Mouse (Mus musculus) midbrain, embryonic 16.5 days (tissue): ENCODE data around the gene Lhx1. TPM values are rescaled to one million over a fixed set of nuclear protein-coding genes. Genes with fewer than 3 reads are reported as not detected.

ENCODE experiments used
- ATAC-seq: fragments of 200-750 bp; cut with Nextera tagmentation; 2 replicates; pipeline ENCODE4 v1.8.0; 2017; ENCODE audit warnings: moderate TSS enrichment
- H3K27ac ChIP-seq: fragments of 300-500 bp; sonication (generic); 2 replicates; pipeline ENCODE4 v1.5.1; 2014; ENCODE audit warnings: mild to moderate bottlenecking, low read length, mixed read lengths
- H3K27me3 ChIP-seq: fragments of 300-500 bp; sonication (generic); 2 replicates; pipeline ENCODE4 v1.6.1; 2014; ENCODE audit warnings: low read depth, low read length, mixed read lengths; ENCODE audit not compliant: control insufficient read depth, insufficient read depth
- H3K36me3 ChIP-seq: fragments of 300-500 bp; sonication (generic); 2 replicates; pipeline ENCODE4 v1.6.1; 2014; ENCODE audit warnings: mild to moderate bottlenecking, low read length, moderate library complexity, mixed read lengths; ENCODE audit not compliant: control insufficient read depth, insufficient read depth
- H3K4me1 ChIP-seq: fragments of 300-500 bp; sonication (generic); 2 replicates; pipeline ENCODE4 v1.6.1; 2014; ENCODE audit warnings: mild to moderate bottlenecking, low read length, mixed read lengths; ENCODE audit not compliant: control insufficient read depth, insufficient read depth
- H3K4me2 ChIP-seq: fragments of 300-500 bp; sonication (generic); 2 replicates; pipeline ENCODE4 v1.6.1; 2014; ENCODE audit warnings: mild to moderate bottlenecking, low read length, mixed read lengths
- H3K4me3 ChIP-seq: fragments of 300-500 bp; sonication (generic); 2 replicates; pipeline ENCODE4 v1.5.1; 2014; ENCODE audit warnings: low read depth, mild to moderate bottlenecking, low read length, moderate library complexity, mixed read lengths
- H3K9ac ChIP-seq: fragments of 300-500 bp; sonication (generic); 2 replicates; pipeline ENCODE4 v1.6.1; 2014; ENCODE audit warnings: low read depth, low read length, mixed read lengths
- H3K9me3 ChIP-seq: fragments of 300-500 bp; sonication (generic); replicated peaks from 2 replicates; pipeline ENCODE4 v1.6.1; 2014; ENCODE audit warnings: mild to moderate bottlenecking, low read length, mixed read lengths; ENCODE audit not compliant: control insufficient read depth, poor library complexity, severe bottlenecking
- WGBS: fragments of 180-500 bp; shearing (Covaris S2); extraction: QIAGEN DNeasy Blood & Tissue Kit; methylation state at CpG from one replicate; pipeline ENCODE4 v1.1.7; 2014; 5-methylcytosine and 5-hydroxymethylcytosine counted together
- polyA plus RNA-seq: library from polyadenylated mRNA; unstranded; fragments of >200 nt; fragmentation: Nextera tagmentation; extraction: Ambion mirVana; gene quantifications from 2 replicates; pipeline ENCODE4 v1.2.1, GENCODE M21; 2015

Lhx1 gene
- polyA plus RNA-seq, 1 experiment from 2014 or later: 25.3 TPM

DNA sequence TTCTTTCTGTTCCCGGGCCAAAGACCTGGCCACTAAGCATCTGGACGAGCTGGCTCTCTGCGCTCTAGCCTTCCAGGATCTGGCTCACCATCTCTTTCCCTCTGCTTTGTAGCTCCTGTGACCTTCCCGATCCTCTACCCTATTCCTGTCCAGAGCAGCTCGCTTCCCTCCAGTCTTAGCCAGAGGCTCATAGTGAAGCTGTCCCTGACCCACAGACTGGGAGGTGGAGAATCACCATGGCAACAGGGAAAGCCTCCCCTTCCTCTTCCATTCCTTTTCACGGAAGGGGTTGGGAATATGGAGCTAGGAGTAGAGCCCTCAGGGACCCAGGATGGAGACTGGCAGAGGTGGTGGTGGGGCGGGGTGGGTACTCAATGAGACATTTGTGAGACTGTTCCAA is 38.0 kb upstream of the Lhx1 start:
- Histone ChIP-seq H3K27me3 (no peaks in the 10 kb centered on the region), H3K4me1 (peaks cover 12% of the 10 kb centered on the region), H3K4me3 (no peak overlapping the region), H3K4me2 (0 out of 2 replicates have a peak overlapping the region, but pooled peaks have one; percentile 9), H3K9me3 (no peaks in the 10 kb centered on the region), H3K27ac (no peak overlapping the region), H3K36me3 (no peaks in the 10 kb centered on the region), H3K9ac (peak overlapping the region; percentile 44; the same call in 1 of the 2 replicates)
- peak; percentile 72 for ATAC-seq
- WGBS: 27% methylated on average over 7 of the region's 7 CpGs

- WGBS: 12% methylated on average over 9 of the region's 9 CpGs
- Histone ChIP-seq H3K27ac (no peak overlapping the region), H3K4me1 (peaks cover 12% of the 10 kb centered on the region), H3K9ac (peak overlapping the region; percentile 44; the same call in 1 of the 2 replicates), H3K36me3 (no peaks in the 10 kb centered on the region), H3K4me3 (no peak overlapping the region), H3K27me3 (no peaks in the 10 kb centered on the region), H3K9me3 (no peaks in the 10 kb centered on the region), H3K4me2 (0 out of 2 replicates have a peak overlapping the region, but pooled peaks have one; percentile 9)
- peak; percentile 74 for ATAC-seq
These were observed 37.5 kb upstream of the Lhx1 start for GRCm38 (mm10) chr11:84562758-84563347.

GRCm38 (mm10) chr11:84561546-84561945 is 36.2 kb upstream of the Lhx1 start:
- ATAC-seq: no peak
- no peak overlapping the region for H3K27ac ChIP-seq
- H3K36me3 ChIP-seq: no peaks in the 10 kb centered on the region
- no peak overlapping the region for H3K4me2 ChIP-seq
- 69% methylated on average over 5 of the region's 5 CpGs for WGBS
- no peak overlapping the region for H3K9ac ChIP-seq
- H3K9me3 ChIP-seq: no peaks in the 10 kb centered on the region
- no peak overlapping the region for H3K4me3 ChIP-seq
- no peaks in the 10 kb centered on the region for H3K27me3 ChIP-seq
- peaks cover 12% of the 10 kb centered on the region for H3K4me1 ChIP-seq

GRCm38 (mm10) chr11:84553821-84554450 is 28.6 kb upstream of the Lhx1 start:
- Histone ChIP-seq H3K27me3 (no peaks in the 10 kb centered on the region), H3K4me2 (no peak overlapping the region), H3K9ac (no peak overlapping the region), H3K4me3 (no peak overlapping the region), H3K27ac (no peak overlapping the region), H3K9me3 (no peaks in the 10 kb centered on the region), H3K36me3 (no peaks in the 10 kb centered on the region), H3K4me1 (no peaks in the 10 kb centered on the region)
- no peak for ATAC-seq
- 74% methylated on average over 14 of the region's 14 CpGs for WGBS

GRCm38 (mm10) chr11:84551296-84551695 is 26.0 kb upstream of the Lhx1 start:
- H3K9ac ChIP-seq: no peak overlapping the region
- WGBS: 78% methylated on average over 4 of the region's 4 CpGs
- no peak overlapping the region for H3K4me2 ChIP-seq
- H3K27ac ChIP-seq: no peak overlapping the region
- H3K36me3 ChIP-seq: no peaks in the 10 kb centered on the region
- no peak overlapping the region for H3K4me3 ChIP-seq
- 0 out of 2 replicates have a peak, but pooled peaks cover 3% of the 10 kb centered on the region for H3K4me1 ChIP-seq
- ATAC-seq: no peak
- H3K9me3 ChIP-seq: no peaks in the 10 kb centered on the region
- no peaks in the 10 kb centered on the region for H3K27me3 ChIP-seq

DNA sequence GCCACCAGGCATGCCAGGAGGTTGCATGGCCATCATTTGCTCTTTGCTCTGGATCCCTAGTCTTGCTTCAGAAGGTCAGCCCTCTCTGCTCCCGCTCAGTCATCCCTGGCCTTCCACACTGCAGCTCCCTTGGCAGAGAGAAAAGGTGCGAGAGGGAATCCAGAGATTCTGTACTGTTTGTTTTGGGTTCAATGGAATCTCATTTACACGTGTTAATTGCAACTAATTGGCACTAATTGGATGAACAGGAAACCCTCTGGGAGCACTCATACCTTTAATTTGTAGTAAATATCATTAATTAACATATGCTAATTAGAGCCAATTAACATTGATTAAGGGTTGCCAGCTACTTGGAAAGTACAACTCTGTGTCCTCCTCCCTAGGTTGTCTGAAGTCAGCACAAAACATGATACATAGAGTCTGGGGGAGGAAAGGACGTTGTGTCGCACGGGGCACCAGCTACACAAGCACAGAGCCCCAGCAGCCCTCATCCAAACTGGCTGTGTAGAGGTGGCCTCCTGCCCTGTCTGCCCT is 24.0 kb upstream of the Lhx1 start:
- Histone ChIP-seq H3K9me3 (no peaks in the 10 kb centered on the region), H3K4me3 (no peak overlapping the region), H3K27me3 (no peaks in the 10 kb centered on the region), H3K4me2 (no peak overlapping the region), H3K4me1 (0 out of 2 replicates have a peak, but pooled peaks cover 3% of the 10 kb centered on the region), H3K27ac (no peak overlapping the region), H3K36me3 (no peaks in the 10 kb centered on the region), H3K9ac (no peak overlapping the region)
- no peak for ATAC-seq
- 69% methylated on average over 6 of the region's 6 CpGs for WGBS

- 8% methylated on average over 2 of the region's 2 CpGs for WGBS
- Histone ChIP-seq H3K4me1 (0 out of 2 replicates have a peak, but pooled peaks cover 3% of the 10 kb centered on the region), H3K27ac (no peak overlapping the region; the same call in 1 of the 2 replicates), H3K9me3 (no peaks in the 10 kb centered on the region), H3K4me3 (no peak overlapping the region), H3K27me3 (no peaks in the 10 kb centered on the region), H3K36me3 (no peaks in the 10 kb centered on the region), H3K9ac (no peak overlapping the region), H3K4me2 (no peak overlapping the region)
- no peak for ATAC-seq
These were observed 23.0 kb upstream of the Lhx1 start for GRCm38 (mm10) chr11:84548293-84548692.

GRCm38 (mm10) chr11:84539981-84540380 is 14.6 kb upstream of the Lhx1 start:
- Histone ChIP-seq H3K4me3 (no peak overlapping the region), H3K9ac (no peak overlapping the region), H3K36me3 (no peaks in the 10 kb centered on the region), H3K4me1 (peaks cover 6% of the 10 kb centered on the region), H3K27me3 (no peaks in the 10 kb centered on the region), H3K27ac (no peak overlapping the region), H3K9me3 (no peaks in the 10 kb centered on the region), H3K4me2 (no peak overlapping the region)
- no peak for ATAC-seq
- 10% methylated on average over 4 of the region's 4 CpGs for WGBS
